13 mouse cellular contexts compared by ENCODE assay signal in genomic region chr3:30234018-30234417, GRCm38 (mm10).
"Had no signal": no experiment of that assay in that cellular context is flagged by ENCODE, and none has a peak within 500 bp of the region (broad histone marks: within the 10 kb centered on the region; RNA-seq: fewer than 3 reads in every experiment).

No protein-coding gene starts in this region.

- H3K27me3 ChIP-seq: liver, embryonic 13.5 days; megakaryocyte, embryonic 14.5 days had no signal

- H3K36me3 ChIP-seq: liver, embryonic 13.5 days had no signal

- H3K9ac ChIP-seq: liver, embryonic 13.5 days had no signal

- H3K4me1 ChIP-seq: liver, embryonic 13.5 days; megakaryocyte, embryonic 14.5 days had no signal

- ATAC-seq: midbrain, embryonic 16.5 days had no signal

- H3K4me2 ChIP-seq: liver, embryonic 13.5 days; midbrain, embryonic 11.5 days had no signal

- H3K9me3 ChIP-seq: liver, embryonic 13.5 days; megakaryocyte, embryonic 14.5 days had no signal

- H3K27ac ChIP-seq: left cerebral cortex, adult 2 months; liver, embryonic 13.5 days; macrophage had no signal

- DNase-seq: kidney, adult 18-20 months; kidney, adult 9 months; kidney, postnatal 14 days; layer of hippocampus, postnatal 36 days; liver, embryonic 13.5 days; lung, adult 2 months; thymus, adult 18-20 months; thymus, postnatal 36 days had no signal

- H3K4me3 ChIP-seq: left cerebral cortex, adult 2 months; liver, embryonic 13.5 days; megakaryocyte, embryonic 14.5 days had no signal
